Mouse (Mus musculus) heart, adult 10 weeks (tissue): ENCODE measurements around the gene Hsd17b7. TPM values are rescaled to one million over a fixed set of nuclear protein-coding genes. Genes with fewer than 3 reads are reported as not detected.

Experiments
- polyA plus RNA-seq: library from polyadenylated mRNA; stranded (reverse); fragments of 350-450 nt; fragmentation: Illumina TruSeq; extraction: RNeasy Lipid Tissue Mini Kit (QIAGEN cat#74804); gene quantifications from one replicate; pipeline ENCODE4 v1.2.3, GENCODE M21; 2014; ENCODE audit warnings: low read depth, low replicate concordance

Hsd17b7 gene
- 12.0 TPM for polyA plus RNA-seq

GRCm38 (mm10) chr1:169968792-169969515 is at the start of gene Hsd17b7:
Gene Hsd17b7, minus strand, starts transcription at chr1:169969241.

GRCm38 (mm10) chr1:169928454-169928971 is 40.5 kb downstream of the Hsd17b7 start, which contains the start of gene Ccdc190:
Gene Ccdc190, plus strand, starts transcription at chr1:169928648.

Other genes with a start within 250 kb of the Hsd17b7 start
- 17.6 TPM for gene Rgs4, start 221.6 kb downstream of the Hsd17b7 start, polyA plus RNA-seq
- gene Ccdc190, start 40.6 kb downstream of the Hsd17b7 start, polyA plus RNA-seq = 0.42 TPM
- gene Ddr2, start 141.5 kb upstream of the Hsd17b7 start, polyA plus RNA-seq = 13.5 TPM
- 43.2 TPM for gene Uap1, start 205.7 kb upstream of the Hsd17b7 start, polyA plus RNA-seq
- 15.3 TPM for gene Uhmk1, start 246.2 kb upstream of the Hsd17b7 start, polyA plus RNA-seq